Mouse (Mus musculus): Measurements from ENCODE around the gene Prss28.

Prss28 gene

DNA sequence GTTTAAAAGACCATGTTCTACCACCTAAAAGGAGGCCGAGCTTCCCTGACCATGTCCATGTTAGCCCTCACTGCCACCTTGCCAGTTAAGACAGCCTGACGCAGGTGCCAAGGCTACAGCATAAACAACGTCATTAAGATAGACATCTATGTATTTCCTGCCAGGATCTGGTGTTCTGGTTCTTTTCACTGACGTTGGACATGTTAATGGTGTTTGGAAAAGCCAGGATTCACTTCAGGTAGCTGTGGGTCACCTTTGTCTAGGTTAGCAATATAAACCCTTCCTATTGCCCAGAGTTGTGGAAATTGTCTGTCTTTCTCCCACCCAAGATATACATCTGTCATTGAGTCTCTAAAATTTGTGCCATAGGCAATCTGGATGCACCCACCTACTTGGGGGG, at the start of gene Prss28:
Prss28 (plus strand) TSS at position 301 of the 400 bp plus-strand sequence.
- no peak for DNase-seq

- peak; percentile 43 to 57 for DNase-seq
Observed at GRCm38 (mm10) chr17:25264453-25264852, 44.0 kb upstream of the Prss28 start.

- no peak for DNase-seq
Observed at GRCm38 (mm10) chr17:25270795-25271335, 37.6 kb upstream of the Prss28 start.

DNA sequence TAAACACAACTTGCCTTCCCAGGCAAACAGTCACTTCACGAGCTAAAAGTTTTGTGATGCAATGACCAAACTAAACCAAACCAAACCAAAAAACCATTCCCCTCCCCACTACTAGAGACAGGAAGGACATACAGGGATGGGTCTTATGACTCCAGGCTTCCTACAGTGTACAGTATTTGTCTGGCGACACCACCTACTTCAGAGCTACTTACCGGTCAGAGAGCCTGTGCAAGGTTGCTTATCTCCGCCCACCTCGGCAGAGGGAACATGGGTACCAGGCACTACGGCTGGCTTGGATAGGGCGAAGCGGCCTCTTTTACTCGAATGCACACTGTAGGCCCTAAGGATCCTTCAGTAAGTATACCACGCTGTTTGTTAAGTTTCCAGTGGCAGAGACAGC, 36.1 kb upstream of the Prss28 start:
- DNase-seq: peak; percentile 40 to 74

DNA sequence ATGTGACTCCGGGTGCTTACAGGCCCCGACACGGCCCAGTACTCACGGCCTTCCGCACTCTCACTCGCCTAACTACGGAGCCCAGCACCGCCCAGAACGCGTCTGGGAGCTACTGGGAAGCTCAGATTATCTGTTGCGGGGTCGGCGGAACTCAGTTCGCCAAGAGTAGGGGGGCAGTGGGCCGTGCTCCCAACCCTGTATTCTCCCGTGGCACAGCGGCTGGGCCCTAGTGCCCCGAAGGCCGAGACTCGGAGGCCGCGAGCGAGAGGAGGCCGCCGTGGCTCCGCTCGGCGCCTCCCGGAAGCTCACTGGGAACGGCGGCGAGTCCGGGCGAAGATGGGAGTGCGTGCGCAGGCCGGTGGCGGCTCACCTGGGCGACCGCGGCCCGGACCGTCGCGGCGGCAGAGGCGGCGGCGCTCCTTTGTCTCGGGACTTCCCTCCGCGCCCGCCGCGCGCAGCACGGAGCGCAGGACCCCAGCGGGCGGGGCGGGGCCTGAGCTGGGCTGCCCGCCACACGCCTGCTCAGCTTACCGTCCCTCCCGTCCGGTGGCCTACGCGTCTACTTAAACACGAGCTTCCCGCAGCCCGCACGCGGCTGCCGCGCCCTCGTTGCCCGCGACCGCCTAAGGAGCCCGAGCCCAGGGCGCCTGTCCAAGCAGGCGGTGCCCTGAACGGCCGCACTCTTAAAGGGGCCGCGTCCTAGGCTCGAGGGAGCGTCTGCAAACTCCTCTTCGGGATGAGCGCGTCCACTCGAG, 35.3 kb upstream of the Prss28 start:
- peak; percentile 86 to 95 for DNase-seq

GRCm38 (mm10) chr17:25273706-25274501, 34.5 kb upstream of the Prss28 start:
- DNase-seq: peak; percentile 94 to 97

DNA sequence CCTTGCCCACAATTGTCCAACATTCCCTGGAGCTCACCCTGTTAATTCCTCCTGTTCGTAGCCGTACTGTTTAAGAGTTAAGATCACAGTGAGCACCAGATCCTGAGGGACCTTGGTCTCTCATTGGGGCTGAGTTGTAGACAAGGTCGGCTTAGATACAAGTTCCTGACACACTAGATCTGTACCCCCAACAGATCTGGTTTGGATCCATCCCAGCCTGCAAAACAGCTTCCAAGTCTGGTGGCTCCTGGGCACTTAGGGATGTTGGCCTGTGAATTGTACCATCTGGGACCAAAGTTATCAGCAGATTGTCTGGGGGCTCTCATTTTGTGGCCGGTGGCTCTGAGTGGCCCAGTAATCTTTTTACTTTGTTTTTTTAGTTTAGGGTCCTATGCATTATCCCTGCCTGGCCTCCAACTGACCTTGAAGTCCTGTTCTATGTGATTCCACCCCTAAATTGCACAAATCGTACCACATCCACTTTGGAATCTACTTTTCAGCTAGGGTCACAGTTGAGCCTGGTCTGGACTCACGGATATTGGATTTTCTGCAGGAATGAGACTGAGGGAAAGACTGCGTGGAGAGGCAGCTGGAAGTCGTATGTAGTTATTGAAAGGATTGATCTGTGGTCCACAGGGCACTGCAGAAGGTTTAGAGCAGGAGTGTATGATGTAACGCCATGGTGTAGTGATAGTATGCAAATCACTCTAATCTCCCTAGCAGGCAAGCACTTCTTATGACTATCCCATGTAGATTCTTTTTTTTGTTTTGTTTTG, 33.7 kb upstream of the Prss28 start, which contains the start of gene Ube2i:
Ube2i (minus strand) TSS at position 52 of the 776 bp plus-strand sequence.
- no peak for DNase-seq

- DNase-seq: no peak
Observed at GRCm38 (mm10) chr17:25275833-25276232, 32.6 kb upstream of the Prss28 start.

DNA sequence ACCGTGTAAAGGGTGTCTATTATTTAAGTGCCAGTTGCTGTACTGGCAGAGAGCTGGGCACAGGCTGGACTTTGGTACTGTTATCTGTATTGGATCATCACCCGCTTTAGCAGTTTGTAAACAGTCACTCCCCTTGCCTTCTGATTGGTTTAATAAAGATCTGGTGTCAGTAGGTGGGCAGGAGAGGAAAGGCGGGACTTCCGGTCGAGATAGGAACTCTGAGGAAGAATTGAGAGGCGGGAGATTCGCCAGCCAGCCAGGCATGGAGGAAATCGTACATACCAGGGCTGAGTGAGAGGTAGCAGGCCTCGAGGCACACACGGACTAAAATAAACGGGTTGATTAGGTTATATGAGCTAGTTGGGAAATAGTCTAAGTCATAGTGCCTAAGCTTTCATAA, 26.3 kb upstream of the Prss28 start:
- DNase-seq: peak; percentile 84 to 90

- DNase-seq: peak; percentile 86 to 89
Observed at GRCm38 (mm10) chr17:25285033-25285432, 23.4 kb upstream of the Prss28 start.

DNA sequence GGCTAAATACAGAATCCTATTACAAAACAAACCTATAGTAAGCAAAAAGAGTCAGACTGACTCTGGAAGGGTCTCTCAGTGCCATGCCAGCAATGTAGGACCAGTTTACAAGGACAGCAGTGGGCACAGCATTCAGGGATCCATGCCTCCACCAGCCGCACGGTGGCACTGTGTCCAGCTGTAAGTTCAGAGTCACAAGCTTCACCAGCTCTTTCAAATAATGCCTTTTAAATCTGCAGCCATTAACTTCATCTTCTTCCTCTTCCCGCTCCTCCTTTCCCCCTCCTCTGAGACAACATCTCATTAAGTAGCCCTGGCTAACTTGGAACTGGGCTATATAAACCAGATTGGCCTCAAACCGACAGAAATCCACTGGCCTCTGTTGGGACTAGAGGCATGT, 19.6 kb upstream of the Prss28 start:
- peak; percentile 55 to 67 for DNase-seq

- no peak for DNase-seq
Observed at GRCm38 (mm10) chr17:25290411-25290810, 18.0 kb upstream of the Prss28 start.

GRCm38 (mm10) chr17:25293495-25293894, 15.0 kb upstream of the Prss28 start:
- no peak for DNase-seq

DNA sequence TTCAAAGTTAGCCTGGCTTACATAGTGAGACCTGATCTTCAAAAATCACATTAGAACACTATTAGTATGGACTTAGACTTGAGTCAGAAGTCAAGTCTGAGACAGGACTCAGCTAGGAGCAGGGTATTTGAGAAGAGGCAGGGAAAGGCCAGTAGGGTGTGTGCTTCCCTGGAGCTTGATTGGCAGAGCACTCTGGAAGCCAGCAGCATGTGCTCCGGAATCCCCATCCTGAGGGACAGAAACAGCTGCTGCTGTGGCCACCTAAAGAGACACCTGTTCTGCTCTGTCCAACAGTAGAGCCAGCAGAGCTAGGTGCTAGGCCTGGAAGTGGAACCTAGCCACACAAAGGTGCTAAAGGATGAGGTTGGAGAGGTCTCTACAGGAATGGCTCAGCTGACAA, 14.3 kb upstream of the Prss28 start:
- DNase-seq: no peak

DNA sequence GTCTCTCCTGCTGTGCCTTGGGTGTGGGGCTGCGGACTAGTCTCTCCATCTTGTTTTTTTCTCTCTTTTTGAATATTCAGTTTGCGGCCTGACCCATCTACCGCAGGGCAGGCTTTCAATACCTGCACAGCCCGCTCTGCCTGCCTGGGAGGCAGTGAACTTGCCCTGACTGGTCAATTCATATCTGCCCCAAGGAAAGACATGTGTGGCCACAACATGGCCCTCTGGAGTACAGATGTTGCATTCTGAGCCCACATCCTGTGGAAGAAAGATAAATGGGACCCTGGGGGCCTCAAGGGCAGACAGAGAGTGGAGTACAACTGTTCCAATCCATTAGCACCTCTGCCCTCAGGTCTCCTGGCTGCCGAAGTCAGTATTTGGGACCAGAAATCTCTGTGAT, 10.4 kb upstream of the Prss28 start, which contains the start of gene Prss34:
Prss34 (plus strand) TSS at position 301 of the 400 bp plus-strand sequence.
- no peak for DNase-seq

DNA sequence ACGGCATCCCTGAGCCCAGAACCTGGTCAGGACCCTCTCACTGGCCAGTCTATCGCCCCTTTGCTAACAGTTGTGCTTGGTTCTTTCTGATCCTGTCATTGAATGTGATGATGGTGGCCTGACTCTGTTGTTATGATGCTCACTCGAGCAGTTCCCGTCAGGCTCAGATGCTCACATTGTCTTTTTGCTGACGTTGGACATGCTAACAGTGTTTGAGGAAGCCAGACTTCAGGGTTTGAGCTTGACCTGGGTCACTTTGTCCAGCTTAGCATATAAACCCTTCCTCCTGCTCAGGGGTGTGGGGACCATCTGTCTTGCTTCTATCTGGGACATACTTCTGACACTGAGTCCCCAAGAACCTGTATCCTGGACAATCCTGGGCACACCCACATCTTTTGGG, 9.9 kb downstream of the Prss28 start, which contains the start of gene Prss29:
Prss29 (plus strand) TSS at position 301 of the 400 bp plus-strand sequence.
- DNase-seq: no peak

DNA sequence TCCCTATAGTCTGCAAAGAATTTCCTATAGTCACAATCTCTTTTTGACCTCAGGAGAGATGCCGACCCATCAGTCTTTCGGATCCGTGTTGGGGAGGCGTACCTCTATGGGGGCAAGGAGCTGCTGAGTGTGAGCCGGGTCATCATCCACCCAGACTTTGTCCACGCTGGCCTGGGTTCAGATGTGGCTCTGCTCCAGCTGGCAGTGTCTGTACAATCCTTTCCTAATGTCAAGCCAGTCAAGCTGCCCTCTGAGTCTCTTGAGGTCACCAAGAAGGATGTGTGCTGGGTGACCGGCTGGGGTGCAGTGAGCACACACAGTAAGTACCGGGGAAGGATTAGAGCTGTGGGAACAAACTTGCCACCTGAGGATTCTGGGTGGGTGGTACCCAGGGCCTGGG, 12.4 kb downstream of the Prss28 start:
- peak; percentile 38 to 58 for DNase-seq

DNA sequence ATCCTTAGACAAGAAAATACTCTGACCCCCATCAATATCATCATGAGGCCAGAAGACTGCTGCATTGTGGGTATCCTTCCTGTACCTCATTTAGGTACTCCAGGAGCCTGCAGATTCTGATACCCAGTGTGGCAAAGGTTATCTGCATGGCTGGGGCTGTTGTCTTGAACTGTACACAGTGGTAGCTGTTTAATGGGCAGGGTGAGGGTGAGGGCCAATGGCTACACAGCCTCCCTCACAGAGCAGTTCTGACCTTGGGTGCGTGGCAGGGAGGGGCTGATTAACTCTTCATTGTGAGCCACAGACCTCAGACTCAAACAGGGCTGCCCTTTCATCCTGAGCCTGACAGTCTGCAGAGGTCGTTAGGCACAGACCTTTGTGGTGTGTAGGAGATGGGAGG, 14.5 kb downstream of the Prss28 start:
- DNase-seq: no peak

DNA sequence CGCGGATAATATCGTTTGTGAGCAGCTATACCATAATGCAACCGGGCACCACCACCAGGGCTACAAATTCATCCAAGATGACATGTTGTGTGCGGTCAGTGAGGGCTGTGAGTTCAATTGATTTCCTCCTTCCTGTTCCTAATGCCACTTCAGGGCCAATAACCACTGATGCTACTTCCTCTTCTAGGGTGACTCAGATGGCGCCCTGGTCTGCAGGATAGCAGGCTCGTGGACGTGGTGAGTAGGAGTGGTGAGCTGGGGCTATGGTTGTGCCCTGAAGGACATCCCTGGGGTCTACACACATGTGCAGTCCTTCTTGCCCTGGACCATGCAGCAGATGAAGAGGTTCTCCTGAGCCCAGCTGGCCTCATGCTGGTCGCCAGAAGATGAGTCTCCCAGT, 23.9 kb downstream of the Prss28 start:
- DNase-seq: no peak

DNA sequence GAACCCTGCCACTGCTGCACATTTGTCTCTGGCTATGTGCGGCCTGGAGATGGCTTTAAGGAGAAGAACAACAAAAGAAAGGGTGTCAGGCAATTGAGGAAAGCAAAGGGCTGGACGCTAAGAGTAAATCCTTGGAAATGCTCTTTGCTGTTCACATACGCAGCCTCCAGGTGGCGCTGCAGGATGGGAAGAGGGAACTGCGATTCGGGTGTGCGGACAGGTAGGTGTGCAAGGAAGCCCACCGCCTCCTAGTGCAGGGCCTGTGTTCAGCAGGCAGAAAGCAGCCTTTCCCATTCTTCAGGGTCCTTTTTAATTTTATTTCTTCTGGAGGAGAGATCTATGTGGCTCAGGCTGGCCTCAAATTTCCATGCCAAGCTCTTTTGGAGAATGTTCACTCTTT, 25.5 kb downstream of the Prss28 start:
- peak; percentile 49 to 64 for DNase-seq

GRCm38 (mm10) chr17:25338218-25338617, 29.8 kb downstream of the Prss28 start:
- DNase-seq: peak; percentile 7 to 43

- DNase-seq: no peak
Observed at GRCm38 (mm10) chr17:25340003-25340402, 31.6 kb downstream of the Prss28 start.

DNA sequence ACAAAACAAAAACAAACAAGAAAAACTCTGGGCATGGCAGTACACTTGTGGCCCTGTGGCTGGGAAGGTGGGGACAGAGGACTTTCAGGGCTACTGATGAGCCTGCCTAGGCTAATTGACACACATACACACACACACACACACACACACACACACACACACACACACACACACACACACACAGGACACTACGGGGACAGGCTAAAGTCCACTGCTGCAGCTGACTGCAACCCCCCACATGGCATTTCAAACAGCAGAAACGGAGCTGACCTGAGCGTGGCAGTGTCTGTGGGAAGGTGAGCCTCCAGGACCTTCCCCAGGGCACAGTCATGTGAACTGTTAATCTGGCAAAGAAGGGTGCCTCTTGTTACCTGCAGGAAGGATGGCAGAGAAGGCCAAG, 33.0 kb downstream of the Prss28 start:
- peak; percentile 21 to 65 for DNase-seq
